Mouse (Mus musculus): ENCODE measurements around the gene Fcgrt.

DNA sequence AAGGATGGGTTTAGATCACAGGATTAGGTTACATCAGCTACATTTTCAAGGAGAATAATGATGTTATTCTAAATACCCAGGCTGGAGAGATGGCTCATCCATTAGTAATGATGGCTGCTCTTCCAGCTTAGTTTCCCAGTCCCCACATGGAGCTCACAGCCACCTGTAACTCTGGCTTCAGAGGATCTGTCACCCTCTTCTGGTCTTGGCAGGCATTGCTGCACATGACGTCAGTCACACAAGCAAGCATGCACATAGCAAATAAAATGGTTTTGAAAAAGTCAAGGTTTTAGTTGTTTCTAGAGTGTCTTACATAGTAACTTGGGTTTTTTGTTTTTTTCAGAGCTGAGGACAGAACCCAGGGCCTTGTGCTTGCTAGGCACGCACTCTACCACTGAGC, 31.4 kb downstream of the Fcgrt start:
- no peak for TF ChIP-seq USF1 (IDR thresholded peaks at IDR 0.05; ENCODE audit: low read depth, low read length)
- no peak for TF ChIP-seq POLR2A (IDR thresholded peaks at IDR 0.05; ENCODE audit: low read depth, low read length)
- TF ChIP-seq KAT2A (IDR thresholded peaks at IDR 0.05; ENCODE audit: insufficient replicate concordance, low read length) = no peak
- TF ChIP-seq CTCF (conservative IDR thresholded peaks at IDR 0.05 in 1 of 2, IDR thresholded peaks at IDR 0.05 in 1 of 2; ENCODE audit: low read depth in 2 of 2, low read length in 2 of 2) = peak; percentile 17 to 43; a peak in 2 of 4 replicates
